Mouse (Mus musculus) adrenal gland (tissue): ENCODE results near the gene Alox12b.

ENCODE experiments used
- intact Hi-C: fragments of 180-260 bp; cut with DNase I; formaldehyde crosslinking; loops from one replicate; pipeline ENCODE4 v1.15.1; 2025
- long read RNA-seq, 2 experiments: library from polyadenylated mRNA; unstranded; transcript quantifications; one replicate each; pipeline ENCODE4 v2.0.0; 2020; ENCODE audit warnings: borderline replicate concordance in 1 of 2; ENCODE audit not compliant: insufficient replicate concordance in 1 of 2

Gene Alox12b
- long read RNA-seq, experiment 1: 0 reads
- long read RNA-seq, experiment 2: 0 reads

DNA sequence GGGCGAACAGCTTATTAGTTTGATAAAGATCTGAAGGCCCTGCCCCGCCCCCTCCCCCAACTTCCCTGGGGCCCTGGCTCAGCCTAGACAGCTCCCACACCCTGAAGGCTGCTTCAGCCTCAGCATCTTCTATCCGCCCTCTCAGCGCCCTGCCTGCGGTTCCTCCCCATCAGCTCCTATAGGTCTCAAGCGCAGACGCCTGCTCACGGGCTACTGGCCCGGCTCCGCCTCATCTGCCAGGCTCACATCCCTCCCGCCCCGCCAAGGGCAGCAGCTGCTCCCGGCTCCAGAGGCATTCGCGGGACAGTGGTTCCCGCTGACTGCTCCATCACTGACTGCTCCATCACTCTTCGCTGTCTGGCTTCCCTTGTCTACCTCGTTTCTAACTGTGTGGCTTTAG, at the start of gene Alox12b:
TSS of gene Alox12b (plus strand) at position 190 of the 400 bp plus-strand sequence.
- intact Hi-C loops: no loop called here

DNA sequence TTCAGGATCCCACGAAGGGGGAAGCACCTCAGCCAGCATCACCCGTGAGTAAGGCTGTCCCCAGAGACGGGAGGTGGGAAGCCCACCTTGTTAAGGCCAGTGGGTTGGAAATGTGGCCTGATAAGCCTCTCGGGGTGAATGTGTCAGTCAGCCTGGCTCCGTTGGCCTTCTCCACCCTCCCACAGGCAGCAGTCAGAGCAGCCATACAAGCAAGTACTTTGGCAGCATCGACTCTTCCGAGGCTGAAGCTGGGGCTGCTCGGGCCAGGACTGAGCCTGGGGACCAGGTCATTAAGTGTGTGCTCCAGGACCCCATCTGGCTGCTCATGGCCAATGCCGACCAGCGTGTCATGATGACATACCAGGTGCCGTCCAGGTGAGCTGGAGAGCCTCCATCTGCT, 49.1 kb upstream of the Alox12b start:
- intact Hi-C loops: no loop called here

- intact Hi-C loops: no loop called here
Measured at GRCm38 (mm10) chr11:69108223-69108622, 48.6 kb upstream of the Alox12b start.

GRCm38 (mm10) chr11:69109032-69109900, 47.5 kb upstream of the Alox12b start:
- intact Hi-C loops: no loop called here

- intact Hi-C loops: no loop called here
Measured at GRCm38 (mm10) chr11:69110319-69111046, 46.3 kb upstream of the Alox12b start.

DNA sequence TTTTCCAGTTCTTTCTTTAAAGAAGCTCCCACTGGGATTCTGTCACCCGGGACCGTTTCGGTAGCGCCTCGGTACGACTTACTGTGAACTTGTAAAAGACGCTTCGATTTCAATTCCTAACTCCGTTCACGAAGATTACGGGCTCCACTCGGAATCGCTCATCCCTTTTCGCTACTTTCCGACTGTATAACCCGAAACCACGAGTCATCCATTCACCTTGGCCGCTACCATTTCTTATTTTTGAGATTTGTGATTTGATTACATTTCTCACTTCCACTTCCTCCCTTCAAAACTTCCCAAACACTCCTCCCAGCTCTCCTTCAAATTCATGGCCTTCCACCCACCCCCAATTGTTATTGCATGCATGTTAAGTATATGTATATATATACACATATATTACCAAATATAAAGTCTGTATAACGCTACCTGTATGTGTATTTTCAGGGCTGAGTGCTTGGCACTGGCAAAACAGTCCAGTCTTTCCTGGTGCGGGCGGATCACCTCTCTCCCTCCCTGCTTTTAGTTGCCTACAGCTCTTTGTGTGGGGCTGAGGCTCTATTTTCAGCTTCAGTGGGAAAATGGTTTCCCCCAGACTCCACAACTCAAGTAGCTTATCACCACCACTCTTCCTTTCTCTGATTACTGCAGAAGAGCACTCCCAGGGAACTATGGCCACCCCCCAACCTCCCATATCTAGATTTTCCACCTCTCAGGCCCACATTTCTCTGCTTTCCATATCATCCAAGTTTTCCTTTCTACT, 45.6 kb upstream of the Alox12b start:
- intact Hi-C loops: no loop called here

DNA sequence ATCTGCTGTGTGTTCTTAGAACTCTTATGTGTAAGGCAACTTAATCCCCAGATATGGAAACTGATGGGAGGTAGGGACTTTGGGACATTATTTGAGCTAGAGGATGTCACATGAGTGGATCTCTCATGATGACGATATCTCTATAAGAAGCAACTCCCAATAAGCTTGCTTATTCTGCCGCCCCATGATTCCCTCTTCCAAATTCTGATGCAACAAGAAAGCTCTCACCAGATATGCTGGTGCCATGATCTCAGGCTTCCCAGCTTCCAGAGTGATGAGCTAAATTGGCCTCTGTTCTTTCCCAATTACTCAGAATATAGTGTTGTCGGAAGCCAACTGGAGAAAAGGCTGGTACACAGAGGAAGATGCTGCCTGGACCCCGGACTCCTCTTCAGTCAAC, 44.9 kb upstream of the Alox12b start:
- intact Hi-C loops: no loop called here

DNA sequence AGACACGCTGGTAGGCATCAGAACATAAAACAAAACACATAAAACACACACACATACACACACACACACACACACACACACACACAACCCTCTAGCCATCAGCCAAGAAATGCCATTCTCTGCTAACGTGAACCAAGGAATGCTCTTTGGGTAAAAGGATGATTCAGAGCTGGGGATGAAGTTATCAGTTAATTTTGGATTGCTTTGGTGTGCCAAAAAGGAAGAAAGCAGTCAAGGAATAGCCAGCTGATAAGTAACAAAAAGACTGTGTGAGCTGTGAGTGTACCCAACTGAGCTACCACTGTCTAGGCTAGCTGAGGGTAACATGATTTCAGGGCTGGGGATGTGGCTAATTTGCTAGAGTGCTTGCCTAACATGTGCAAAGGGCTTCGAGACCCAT, 42.8 kb upstream of the Alox12b start:
- intact Hi-C loops: no loop called here

DNA sequence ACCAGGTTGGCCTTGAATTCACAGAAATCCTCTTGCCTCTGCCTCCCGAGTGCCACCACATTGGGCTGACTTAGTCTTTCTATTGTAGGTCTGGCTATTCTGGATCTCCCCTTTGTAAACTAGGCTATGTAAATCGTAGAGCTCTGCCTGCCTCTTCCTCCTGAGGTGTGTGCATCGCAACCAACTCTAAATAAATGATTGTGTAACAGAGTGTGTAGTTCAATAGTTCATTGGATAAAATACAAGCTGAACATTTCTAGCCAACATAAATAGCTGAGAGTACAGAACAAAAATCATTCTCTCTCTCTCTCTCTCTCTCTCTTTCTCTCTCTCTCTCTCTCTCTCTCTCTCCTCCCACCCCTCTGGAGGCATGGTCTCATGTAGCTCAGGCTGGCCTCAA, 42.2 kb upstream of the Alox12b start:
- intact Hi-C loops: no loop called here

- intact Hi-C loops: no loop called here
Measured at GRCm38 (mm10) chr11:69116843-69117242, 39.9 kb upstream of the Alox12b start.

DNA sequence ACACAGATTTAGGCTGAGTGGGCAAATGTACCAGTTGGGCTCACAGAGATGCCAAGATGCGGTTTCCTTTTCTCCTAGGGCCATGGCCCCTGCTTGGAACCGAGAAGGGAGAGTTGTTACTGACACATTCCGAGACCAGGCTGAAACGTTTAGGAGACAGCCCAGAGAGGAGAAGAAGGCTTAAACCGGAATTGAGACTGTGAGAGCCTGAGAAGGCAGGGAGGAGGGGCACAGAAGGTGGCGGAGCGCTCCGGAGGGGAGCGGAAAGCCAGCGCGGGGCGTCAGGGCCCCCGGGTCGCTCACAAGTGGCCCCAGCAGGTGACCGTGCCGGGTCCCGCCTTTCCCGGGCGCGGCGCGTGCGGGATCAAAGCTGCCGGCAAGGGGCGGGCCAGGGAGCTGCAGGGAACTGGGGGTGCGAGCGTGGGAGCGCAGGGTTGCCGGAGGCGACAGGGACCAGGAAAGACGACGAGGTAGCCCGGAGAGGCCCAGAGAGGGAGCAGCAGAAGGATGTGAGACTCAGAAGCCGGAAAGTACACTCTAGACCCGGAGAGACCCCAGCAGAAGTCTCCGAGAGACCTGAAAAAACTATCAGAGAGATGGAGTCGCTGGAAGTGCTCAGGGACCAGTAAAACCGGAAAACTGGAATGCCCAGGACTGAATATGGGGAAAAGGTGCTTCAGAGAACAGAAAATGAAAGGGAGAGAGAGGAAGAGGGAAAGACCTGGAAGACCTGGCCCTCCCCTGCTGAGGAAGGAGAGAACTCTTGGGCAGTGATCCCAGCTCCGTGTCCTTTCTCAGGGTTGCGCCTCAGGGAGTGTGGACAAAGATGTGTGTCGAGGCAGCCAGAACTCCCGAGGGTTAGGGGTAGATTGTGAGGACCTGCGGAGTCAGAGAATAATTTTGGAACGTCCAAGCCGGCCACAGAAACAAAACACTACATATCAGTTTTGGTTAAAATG, 38.8 kb upstream of the Alox12b start:
- intact Hi-C loops: loop anchor here (1.0 kb wide), 1 partner anchor 55 kb away; no protein-coding TSS in a partner anchor

DNA sequence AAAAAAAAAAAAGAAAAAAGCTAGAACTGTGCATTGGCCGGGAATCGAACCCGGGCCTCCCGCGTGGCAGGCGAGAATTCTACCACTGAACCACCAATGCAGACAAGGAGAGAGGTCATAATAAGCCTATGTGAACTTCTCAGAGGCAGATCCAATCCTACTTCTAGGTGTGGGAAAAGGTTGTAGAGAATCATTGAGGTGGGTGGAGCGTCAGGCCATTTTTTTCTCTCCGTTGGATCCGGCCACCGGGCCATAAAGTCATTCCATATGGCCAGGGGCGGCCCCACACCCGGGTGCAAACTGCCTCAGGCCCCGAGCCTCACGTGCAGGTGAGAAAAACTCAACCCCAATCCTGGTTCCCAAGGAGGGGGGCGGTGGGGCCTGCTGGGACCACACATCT, 38.0 kb upstream of the Alox12b start:
- intact Hi-C loops: loop anchor here (1.0 kb wide), 1 partner anchor 55 kb away; no protein-coding TSS in a partner anchor

GRCm38 (mm10) chr11:69119446-69120155, 37.2 kb upstream of the Alox12b start:
- intact Hi-C loops: no loop called here

DNA sequence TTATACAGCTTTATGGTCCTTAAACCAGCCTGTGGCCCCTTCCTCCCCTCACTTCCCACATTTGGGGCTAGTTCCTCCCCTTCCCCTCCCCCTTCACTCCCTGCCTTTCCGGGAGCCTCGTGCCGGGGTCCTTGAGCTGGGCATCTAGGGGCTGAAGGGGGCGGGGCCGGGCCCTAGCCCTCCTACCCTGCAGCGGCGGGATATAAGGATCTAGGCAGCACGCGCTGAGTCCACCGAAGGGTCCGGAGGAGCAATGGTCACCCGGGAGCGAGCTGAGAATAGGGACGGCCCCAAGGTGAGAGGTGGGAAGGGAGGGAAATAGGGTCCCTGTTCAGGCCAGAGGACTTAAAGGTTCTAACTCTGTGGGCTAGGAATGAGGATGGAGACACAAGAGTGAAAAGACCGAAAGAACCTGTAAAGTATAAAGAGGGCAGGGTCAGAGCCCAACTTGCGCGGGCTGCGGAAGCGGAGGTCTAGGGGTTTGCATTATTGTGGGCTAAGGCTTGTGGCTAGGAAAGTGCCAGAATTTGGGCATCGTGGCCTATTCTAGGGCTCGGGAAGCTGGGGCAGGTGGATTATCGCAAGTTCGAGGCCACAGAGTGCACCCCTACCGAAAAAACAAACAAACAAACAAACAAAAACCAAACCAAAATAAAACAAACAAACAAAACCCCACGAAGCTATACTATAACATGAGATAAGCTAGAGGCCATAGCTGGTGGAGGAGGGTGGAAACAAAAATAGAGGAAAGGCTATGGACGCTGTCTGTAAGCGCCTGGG, 36.4 kb upstream of the Alox12b start, which contains the start of gene Hes7:
TSS of gene Hes7 (plus strand) at position 184 of the 780 bp plus-strand sequence.
- intact Hi-C loops: no loop called here

GRCm38 (mm10) chr11:69121001-69121740, 35.6 kb upstream of the Alox12b start:
- intact Hi-C loops: no loop called here

- intact Hi-C loops: no loop called here
Measured at GRCm38 (mm10) chr11:69121741-69122335, 35.0 kb upstream of the Alox12b start.

GRCm38 (mm10) chr11:69122336-69122951, 34.3 kb upstream of the Alox12b start, which contains the start of gene 9130213A22Rik:
TSS of gene 9130213A22Rik (minus strand) at chr11:69122589.
- intact Hi-C loops: no loop called here
